Mouse (Mus musculus): Measurements from ENCODE around the gene Cpeb3. TPM values are rescaled to one million over a fixed set of nuclear protein-coding genes. Genes with fewer than 3 reads are reported as not detected.
"Not testable (repeated sequence)": the region's sequence is repeated elsewhere in the genome, so short reads cannot be mapped to it uniquely, and the experiment has no call there.

Cpeb3 gene
- polyA plus RNA-seq, 1 experiment = 4.1 TPM

DNA sequence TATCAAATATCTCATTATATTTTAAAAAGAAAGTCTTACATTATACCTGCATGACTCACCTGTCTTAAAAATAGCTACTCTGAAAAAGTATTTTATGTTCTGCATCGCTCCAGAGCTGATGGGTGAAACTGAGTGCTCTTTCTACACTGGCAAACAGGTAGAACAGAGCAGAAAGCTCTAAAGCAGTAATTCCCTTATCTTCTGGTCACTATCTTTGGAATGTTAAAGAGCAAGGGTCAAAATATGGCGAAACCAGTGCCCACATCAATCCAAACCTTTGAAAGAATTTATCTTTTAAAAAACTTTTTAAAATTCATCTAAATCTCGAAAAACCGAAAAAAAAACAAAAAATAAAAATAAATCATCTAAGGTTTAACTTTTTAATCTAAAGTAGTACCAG, 52.4 kb downstream of the Cpeb3 start:
- DNase-seq (ENCODE audit: low read depth in 1 of 2, low spot score in 2 of 2) = no peak
- Histone ChIP-seq H3K4me3 (ENCODE audit: extremely low read depth, insufficient read depth, insufficient read length) (no peak overlapping the region), H3K27me3 (ENCODE audit: control insufficient read depth, insufficient read depth, low read length) (no peaks in the 10 kb centered on the region), H3K36me3 (ENCODE audit: control insufficient read depth, insufficient read depth, low read length) (no peaks in the 10 kb centered on the region), H3K4me1 (ENCODE audit: control insufficient read depth, insufficient read depth, insufficient read length) (no peaks in the 10 kb centered on the region), H3K27ac (ENCODE audit: insufficient read depth, low read length) (no peak overlapping the region)
- TF ChIP-seq POLR2A (IDR thresholded peaks at IDR 0.05; ENCODE audit: low read depth, low read length) = no peak
- no peak for TF ChIP-seq CTCF (IDR thresholded peaks at IDR 0.05; ENCODE audit: extremely low read depth, insufficient read depth, insufficient read length, insufficient replicate concordance)
- 89% methylated on average over 4 of the region's 4 CpGs for WGBS

DNA sequence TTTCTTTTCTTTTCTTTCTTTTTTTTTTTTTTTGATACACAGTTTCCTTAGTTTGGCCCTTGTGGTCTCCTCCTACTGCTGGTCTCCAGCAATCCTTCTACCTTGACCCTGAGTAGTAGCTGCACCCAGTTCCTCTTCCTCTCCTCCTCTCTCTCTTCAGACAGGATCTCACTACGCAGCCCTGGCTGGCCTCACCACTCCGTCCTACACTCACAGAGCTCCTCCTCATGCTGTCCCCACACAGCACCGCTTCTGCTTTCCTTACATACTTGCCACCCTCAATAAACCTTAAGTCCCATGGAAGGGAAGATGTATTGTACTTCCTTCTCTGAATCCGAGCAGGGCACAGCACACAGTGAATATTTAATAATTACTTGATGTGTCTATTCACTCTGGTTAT, 61.3 kb downstream of the Cpeb3 start:
- no peak for DNase-seq (ENCODE audit: low read depth in 1 of 2, low spot score in 2 of 2)
- TF ChIP-seq POLR2A (IDR thresholded peaks at IDR 0.05; ENCODE audit: low read depth, low read length) (no peak), CTCF (IDR thresholded peaks at IDR 0.05; ENCODE audit: extremely low read depth, insufficient read depth, insufficient read length, insufficient replicate concordance) (no peak)
- no peaks in the 10 kb centered on the region for H3K36me3 ChIP-seq (ENCODE audit: control insufficient read depth, insufficient read depth, low read length)
- WGBS = 12% methylated on average over 4 of the region's 4 CpGs
- H3K27me3 ChIP-seq (ENCODE audit: control insufficient read depth, insufficient read depth, low read length) = no peaks in the 10 kb centered on the region
- H3K4me3 ChIP-seq (ENCODE audit: extremely low read depth, insufficient read depth, insufficient read length) = no peak overlapping the region
- H3K4me1 ChIP-seq (ENCODE audit: control insufficient read depth, insufficient read depth, insufficient read length) = no peaks in the 10 kb centered on the region
- H3K27ac ChIP-seq (ENCODE audit: insufficient read depth, low read length) = no peak overlapping the region

DNA sequence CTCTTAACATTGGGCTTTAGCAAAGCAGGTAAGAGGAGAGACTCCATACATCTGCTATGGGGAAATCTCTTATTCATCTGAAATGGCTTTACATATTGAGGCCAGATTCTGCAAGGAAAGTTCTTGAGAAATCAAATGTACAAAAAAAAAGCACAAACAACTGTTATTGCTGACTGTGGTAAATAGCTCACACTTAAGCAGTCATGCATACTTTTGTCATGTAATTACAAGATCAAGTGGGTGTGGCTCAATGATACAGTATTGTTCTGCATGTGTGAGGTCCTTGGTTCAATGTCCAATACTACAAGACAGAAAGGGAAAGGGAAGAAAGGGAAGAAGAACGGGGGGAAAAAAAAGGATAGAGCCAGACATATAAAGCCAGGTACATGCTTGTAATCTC, 62.6 kb downstream of the Cpeb3 start:
- H3K4me3 ChIP-seq (ENCODE audit: extremely low read depth, insufficient read depth, insufficient read length) = no peak overlapping the region
- 81% methylated on average over 1 of the region's 1 CpGs for WGBS
- H3K27ac ChIP-seq (ENCODE audit: insufficient read depth, low read length) = no peak overlapping the region
- no peak for DNase-seq (ENCODE audit: low read depth in 1 of 2, low spot score in 2 of 2)
- no peaks in the 10 kb centered on the region for H3K36me3 ChIP-seq (ENCODE audit: control insufficient read depth, insufficient read depth, low read length)
- TF ChIP-seq POLR2A (IDR thresholded peaks at IDR 0.05; ENCODE audit: low read depth, low read length) (no peak), CTCF (IDR thresholded peaks at IDR 0.05; ENCODE audit: extremely low read depth, insufficient read depth, insufficient read length, insufficient replicate concordance) (no peak)
- no peaks in the 10 kb centered on the region for H3K4me1 ChIP-seq (ENCODE audit: control insufficient read depth, insufficient read depth, insufficient read length)
- no peaks in the 10 kb centered on the region for H3K27me3 ChIP-seq (ENCODE audit: control insufficient read depth, insufficient read depth, low read length)

DNA sequence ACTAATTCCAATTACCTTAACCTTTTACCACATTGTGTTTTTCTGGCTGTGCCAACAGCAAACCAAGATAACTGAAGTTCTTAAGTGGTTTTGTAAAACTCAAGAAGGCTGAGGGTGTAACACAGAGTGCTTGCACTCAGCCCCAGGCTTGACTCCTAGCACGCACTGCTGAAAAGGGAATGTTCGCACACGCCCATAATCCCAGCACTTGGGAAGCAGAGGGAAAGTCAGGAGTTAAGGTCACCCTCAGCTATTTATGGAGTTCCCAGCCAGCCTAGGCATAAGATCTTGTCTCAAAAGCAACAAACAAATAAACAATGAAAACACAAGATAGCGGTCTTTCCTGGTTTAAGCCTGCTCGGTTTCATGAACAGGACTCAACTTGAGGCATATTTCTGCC, 63.0 kb downstream of the Cpeb3 start:
- no peak for TF ChIP-seq CTCF (IDR thresholded peaks at IDR 0.05; ENCODE audit: extremely low read depth, insufficient read depth, insufficient read length, insufficient replicate concordance)
- no peak for TF ChIP-seq POLR2A (IDR thresholded peaks at IDR 0.05; ENCODE audit: low read depth, low read length)
- no peaks in the 10 kb centered on the region for H3K4me1 ChIP-seq (ENCODE audit: control insufficient read depth, insufficient read depth, insufficient read length)
- whole genome bisulfite sequencing = 96% methylated on average over 5 of the region's 5 CpGs
- H3K36me3 ChIP-seq (ENCODE audit: control insufficient read depth, insufficient read depth, low read length) = no peaks in the 10 kb centered on the region
- no peak overlapping the region for H3K27ac ChIP-seq (ENCODE audit: insufficient read depth, low read length)
- no peak for DNase-seq (ENCODE audit: low read depth in 1 of 2, low spot score in 2 of 2)
- H3K27me3 ChIP-seq (ENCODE audit: control insufficient read depth, insufficient read depth, low read length) = no peaks in the 10 kb centered on the region
- no peak overlapping the region for H3K4me3 ChIP-seq (ENCODE audit: extremely low read depth, insufficient read depth, insufficient read length)

DNA sequence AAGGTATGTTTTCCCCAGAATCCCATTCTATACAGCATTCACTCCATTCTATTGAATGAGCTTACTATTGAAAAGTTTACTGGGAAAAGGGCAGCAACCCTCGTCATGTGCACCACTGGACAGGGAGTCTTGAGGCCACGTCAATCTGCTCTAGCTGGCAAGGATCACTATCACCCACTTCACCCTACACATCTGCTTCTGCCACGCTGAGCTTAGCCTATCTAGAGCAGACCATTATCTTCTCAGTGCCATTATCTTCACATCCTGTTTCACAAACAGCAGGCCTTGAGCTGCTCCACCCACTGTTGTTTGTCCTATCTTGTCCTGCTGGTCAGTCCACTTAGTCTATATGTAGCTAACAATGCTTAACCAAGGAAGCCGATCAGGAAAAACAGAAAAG, 66.8 kb downstream of the Cpeb3 start:
- TF ChIP-seq CTCF (IDR thresholded peaks at IDR 0.05; ENCODE audit: extremely low read depth, insufficient read depth, insufficient read length, insufficient replicate concordance) (no peak), POLR2A (IDR thresholded peaks at IDR 0.05; ENCODE audit: low read depth, low read length) (no peak)
- Histone ChIP-seq H3K27me3 (ENCODE audit: control insufficient read depth, insufficient read depth, low read length) (no peaks in the 10 kb centered on the region), H3K27ac (ENCODE audit: insufficient read depth, low read length) (no peak overlapping the region), H3K4me3 (ENCODE audit: extremely low read depth, insufficient read depth, insufficient read length) (no peak overlapping the region), H3K36me3 (ENCODE audit: control insufficient read depth, insufficient read depth, low read length) (no peaks in the 10 kb centered on the region), H3K4me1 (ENCODE audit: control insufficient read depth, insufficient read depth, insufficient read length) (no peaks in the 10 kb centered on the region)
- WGBS = 76% methylated on average over 4 of the region's 4 CpGs
- no peak for DNase-seq (ENCODE audit: low read depth in 1 of 2, low spot score in 2 of 2)

DNA sequence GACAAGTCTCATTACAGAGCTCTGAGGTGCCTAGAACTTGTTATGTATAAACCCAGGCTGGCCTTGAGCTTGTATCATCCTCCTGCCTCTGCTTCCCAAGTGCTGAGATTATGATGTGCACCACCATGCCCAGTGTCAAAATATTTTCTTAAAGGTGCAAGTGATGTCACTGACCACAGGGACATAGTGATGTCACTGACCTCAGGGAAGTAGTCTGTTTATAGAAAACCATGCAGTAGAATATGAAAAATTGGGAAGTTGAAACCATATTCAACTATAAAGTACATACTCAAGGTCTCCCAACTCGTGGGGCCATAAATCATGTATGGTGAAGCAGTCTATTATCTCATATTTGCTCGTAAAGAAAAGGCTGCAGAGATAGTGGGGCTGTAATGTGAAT, 71.3 kb downstream of the Cpeb3 start:
- H3K36me3 ChIP-seq (ENCODE audit: control insufficient read depth, insufficient read depth, low read length) = no peaks in the 10 kb centered on the region
- H3K27ac ChIP-seq (ENCODE audit: insufficient read depth, low read length) = no peak overlapping the region
- no peak overlapping the region for H3K4me3 ChIP-seq (ENCODE audit: extremely low read depth, insufficient read depth, insufficient read length)
- H3K27me3 ChIP-seq (ENCODE audit: control insufficient read depth, insufficient read depth, low read length) = no peaks in the 10 kb centered on the region
- TF ChIP-seq POLR2A (IDR thresholded peaks at IDR 0.05; ENCODE audit: low read depth, low read length) = no peak
- TF ChIP-seq CTCF (IDR thresholded peaks at IDR 0.05; ENCODE audit: extremely low read depth, insufficient read depth, insufficient read length, insufficient replicate concordance) = no peak
- 10% methylated on average over 2 of the region's 2 CpGs for WGBS
- H3K4me1 ChIP-seq (ENCODE audit: control insufficient read depth, insufficient read depth, insufficient read length) = no peaks in the 10 kb centered on the region
- DNase-seq (ENCODE audit: low read depth in 1 of 2, low spot score in 2 of 2) = no peak

DNA sequence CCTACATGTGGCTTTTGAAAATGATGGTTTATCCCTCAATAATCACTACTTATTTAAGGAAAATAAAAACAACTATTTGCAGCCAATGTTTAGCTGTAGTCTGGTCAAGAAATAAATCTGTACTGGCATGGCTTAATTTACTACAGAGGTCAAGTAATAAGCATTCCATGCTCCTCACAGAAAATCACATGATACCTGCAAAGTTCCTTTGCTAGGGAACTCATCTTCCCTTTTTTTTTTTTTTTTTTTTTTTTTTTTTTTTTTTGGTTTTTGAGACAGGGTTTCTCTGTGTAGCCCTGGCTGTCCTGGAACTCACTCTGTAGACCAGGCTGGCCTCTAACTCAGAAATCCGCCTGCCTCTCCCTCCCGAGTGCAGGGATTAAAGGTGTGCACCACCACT, 72.9 kb downstream of the Cpeb3 start:
- H3K36me3 ChIP-seq (ENCODE audit: control insufficient read depth, insufficient read depth, low read length); H3K4me1 ChIP-seq (ENCODE audit: control insufficient read depth, insufficient read depth, insufficient read length); H3K27ac ChIP-seq (ENCODE audit: insufficient read depth, low read length); DNase-seq (ENCODE audit: low read depth in 1 of 2, low spot score in 2 of 2); H3K4me3 ChIP-seq (ENCODE audit: extremely low read depth, insufficient read depth, insufficient read length); H3K27me3 ChIP-seq (ENCODE audit: control insufficient read depth, insufficient read depth, low read length): not testable (repeated sequence)
- WGBS = 96% methylated on average over 2 of the region's 2 CpGs

Data from spleen, adult 2 months (tissue).